Mouse (Mus musculus) embryo, embryonic 11 days (tissue): ENCODE data around the gene Hoxa7.

Source experiments
- DNase-seq: peaks from one replicate; pipeline ENCODE4 v3.0.0-alpha.2; 2015

The Hoxa7 gene

GRCm38 (mm10) chr6:52171938-52172337, 49.7 kb downstream of the Hoxa7 start:
- DNase-seq: no peak

- DNase-seq: peak; percentile 88
These were observed 50.3 kb downstream of the Hoxa7 start for GRCm38 (mm10) chr6:52171331-52171730.

- DNase-seq: no peak
These were observed 50.8 kb downstream of the Hoxa7 start for GRCm38 (mm10) chr6:52170898-52171223.

GRCm38 (mm10) chr6:52170166-52170897, 51.3 kb downstream of the Hoxa7 start:
- DNase-seq: peak; percentile 76

GRCm38 (mm10) chr6:52169499-52170165, 52.0 kb downstream of the Hoxa7 start:
- no peak for DNase-seq

GRCm38 (mm10) chr6:52168191-52169055, 53.2 kb downstream of the Hoxa7 start:
- peak; percentile 71 for DNase-seq

GRCm38 (mm10) chr6:52167736-52168161, 53.9 kb downstream of the Hoxa7 start:
- peak; percentile 66 for DNase-seq

- DNase-seq: no peak
These were observed 54.5 kb downstream of the Hoxa7 start for GRCm38 (mm10) chr6:52167176-52167575.

GRCm38 (mm10) chr6:52166431-52167077, 55.1 kb downstream of the Hoxa7 start:
- peak; percentile 66 for DNase-seq

- peak; percentile 62 for DNase-seq
These were observed 55.9 kb downstream of the Hoxa7 start for GRCm38 (mm10) chr6:52165441-52166370.

- peak; percentile 82 for DNase-seq
These were observed 56.8 kb downstream of the Hoxa7 start, which contains the start of gene Hoxa2 for GRCm38 (mm10) chr6:52164626-52165440. TSS of gene Hoxa2 (minus strand) at chr6:52164831.
